Mouse (Mus musculus) spleen, postnatal 10 days (tissue): ENCODE measurements around the gene Olfr633.
"Not testable (repeated sequence)": the region's sequence is repeated elsewhere in the genome, so short reads cannot be mapped to it uniquely, and the experiment has no call there.

Source experiments
- DNase-seq, 2 experiments: peaks; one replicate each; pipeline ENCODE4 v3.0.0; 2021 to 2022; ENCODE audit warnings: low spot score in 2 of 2

Olfr633 gene

DNA sequence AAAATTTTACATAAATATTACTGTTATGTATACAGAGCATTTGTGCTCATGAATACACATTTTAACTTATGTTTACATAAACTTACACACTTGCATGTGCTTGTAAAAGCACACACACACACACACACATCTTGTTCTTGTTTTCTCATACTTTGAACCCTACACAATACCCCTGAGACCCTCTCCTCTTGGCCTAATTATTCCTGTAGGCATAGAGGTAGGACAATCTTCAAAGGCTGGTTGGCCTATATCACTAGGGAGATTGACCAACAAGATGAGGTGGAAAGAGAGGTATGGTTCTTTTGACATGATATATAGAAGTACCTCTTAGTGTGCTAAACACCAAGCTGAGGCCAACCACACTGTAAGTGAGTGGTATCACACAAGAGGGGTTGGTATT lies at the start of gene Olfr633:
Gene Olfr633 (plus strand): TSS at position 301 of the 400 bp plus-strand sequence.
- DNase-seq: no peak

DNA sequence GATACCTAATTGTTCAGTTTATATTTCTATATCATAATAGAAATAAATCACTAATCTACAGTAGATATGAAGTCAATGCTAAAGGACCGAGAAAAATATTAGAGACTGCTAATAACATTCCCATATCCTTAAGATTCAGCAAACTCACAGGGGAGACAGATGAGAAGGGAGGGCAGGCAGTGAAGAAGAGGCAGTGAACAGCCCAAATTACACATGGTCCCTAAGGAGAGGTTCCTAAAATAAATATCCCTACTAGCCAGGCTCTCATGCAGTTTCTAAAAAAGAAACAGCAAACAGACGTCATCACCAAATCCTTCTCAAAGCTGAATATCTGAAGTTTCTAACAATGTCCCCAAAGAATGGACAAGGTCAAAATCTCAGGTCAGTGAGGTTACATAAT lies 41.0 kb upstream of the Olfr633 start, which contains the start of gene Olfr65:
Gene Olfr65 (plus strand): TSS at position 301 of the 400 bp plus-strand sequence.
- DNase-seq: no peak

DNA sequence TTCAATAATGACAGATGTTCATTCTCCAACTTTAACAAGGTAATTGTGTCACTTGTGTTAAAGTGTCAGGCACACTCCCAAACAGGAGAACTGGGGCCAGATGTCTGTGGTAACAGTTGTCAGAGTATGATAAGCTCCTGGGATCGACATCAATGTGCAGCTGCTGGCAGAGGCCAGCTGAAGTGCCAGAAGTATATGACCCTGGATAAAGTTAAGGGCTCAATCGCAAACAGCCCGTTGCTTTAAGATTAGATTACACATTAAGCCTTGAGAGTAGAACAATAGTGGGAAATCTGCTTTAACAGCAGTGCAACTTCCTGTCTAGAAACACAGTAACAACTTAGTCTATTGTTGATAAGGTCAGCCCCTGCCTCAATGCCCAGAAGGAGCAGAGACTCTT lies 34.2 kb upstream of the Olfr633 start:
- DNase-seq: peak in 1 of 2 experiments; percentile 60

DNA sequence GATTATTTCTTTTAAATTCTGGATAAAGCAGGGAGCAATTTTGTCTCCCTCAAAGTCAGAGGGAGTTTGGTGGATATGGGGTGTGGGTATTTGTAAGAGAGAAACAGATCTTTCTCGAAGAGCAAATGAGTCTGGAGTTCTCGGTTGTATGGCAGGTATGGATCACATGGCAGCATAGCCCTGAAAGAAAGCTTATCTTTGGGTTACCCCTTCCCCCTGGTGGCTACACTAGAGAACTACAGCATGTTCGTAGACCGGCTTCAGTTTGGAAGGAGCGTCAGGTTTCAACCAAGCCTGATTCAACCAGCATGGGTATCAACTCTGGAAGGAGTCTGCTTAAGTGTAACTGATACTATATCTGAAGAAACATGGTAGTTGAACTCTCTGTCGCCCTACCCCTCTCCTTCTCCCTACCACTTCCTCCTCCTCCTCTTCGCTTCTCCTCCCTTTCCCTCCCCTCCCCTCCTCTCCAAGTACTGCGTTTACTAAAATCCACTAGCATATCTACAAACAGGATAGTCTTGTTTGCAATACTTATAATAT lies 31.2 kb upstream of the Olfr633 start:
- peak in 1 of 2 experiments; percentile 57 for DNase-seq

DNA sequence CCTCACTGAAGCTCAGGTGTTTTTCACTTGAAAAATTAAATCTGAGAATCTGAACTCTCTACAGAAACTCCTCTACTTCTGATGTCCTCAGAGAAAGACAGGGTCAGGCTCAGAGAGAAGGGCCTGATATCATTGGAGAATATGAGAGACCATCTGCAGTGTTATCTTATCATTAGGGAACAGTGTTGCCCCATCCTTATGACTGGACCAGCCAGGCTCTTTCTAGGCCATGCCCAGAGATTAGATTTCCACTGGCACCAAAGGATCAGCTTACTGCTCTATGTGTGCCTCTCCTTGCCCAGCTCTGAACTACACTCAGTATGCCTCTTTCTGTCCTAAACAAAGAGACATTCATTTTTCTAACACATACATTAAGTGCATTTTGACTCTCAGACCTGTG lies 28.9 kb upstream of the Olfr633 start:
- DNase-seq: no peak

DNA sequence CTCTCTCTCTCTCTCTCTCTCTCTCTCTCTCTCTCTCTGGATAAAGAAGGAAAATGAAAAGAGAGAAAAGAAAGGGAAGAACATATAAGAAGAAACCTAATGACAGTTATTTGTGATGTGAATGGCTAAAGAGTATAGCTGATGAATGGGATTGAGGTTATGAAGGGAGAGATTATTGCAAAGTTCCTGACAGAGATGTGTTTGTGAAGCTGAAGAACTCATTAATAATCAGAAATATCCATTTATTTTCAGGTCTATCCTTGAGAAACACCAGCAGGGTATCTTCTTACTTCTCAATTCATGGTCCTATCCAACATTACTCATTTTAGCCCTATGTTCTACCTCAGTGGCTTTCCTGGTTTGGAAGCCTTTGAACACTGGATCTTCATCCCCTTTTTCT lies 15.7 kb upstream of the Olfr633 start, which contains the start of gene Olfr631:
Gene Olfr631 (plus strand): TSS at position 301 of the 400 bp plus-strand sequence.
- no peak for DNase-seq

DNA sequence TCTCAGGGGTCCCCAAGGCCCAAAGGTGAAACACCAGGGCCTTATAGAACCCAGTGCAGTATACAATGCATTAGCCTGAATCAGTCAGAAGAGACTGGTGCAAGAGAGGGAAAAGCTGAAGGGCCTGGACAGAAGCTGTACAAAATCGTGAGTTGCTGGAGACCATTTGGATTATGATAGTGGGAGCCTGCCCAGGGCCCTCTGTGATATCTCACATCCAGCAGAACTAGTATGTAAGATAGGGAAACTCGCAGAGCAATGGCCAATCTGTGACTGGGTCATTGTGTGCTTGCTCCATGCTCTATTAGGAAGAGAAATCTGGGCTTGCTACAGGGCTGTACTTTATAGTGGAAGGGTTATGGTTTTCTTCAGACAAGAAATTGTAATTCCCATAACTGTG lies 10.0 kb upstream of the Olfr633 start, which contains the start of gene Olfr632:
Gene Olfr632 (plus strand): TSS at position 84 of the 400 bp plus-strand sequence.
- DNase-seq: no peak

DNA sequence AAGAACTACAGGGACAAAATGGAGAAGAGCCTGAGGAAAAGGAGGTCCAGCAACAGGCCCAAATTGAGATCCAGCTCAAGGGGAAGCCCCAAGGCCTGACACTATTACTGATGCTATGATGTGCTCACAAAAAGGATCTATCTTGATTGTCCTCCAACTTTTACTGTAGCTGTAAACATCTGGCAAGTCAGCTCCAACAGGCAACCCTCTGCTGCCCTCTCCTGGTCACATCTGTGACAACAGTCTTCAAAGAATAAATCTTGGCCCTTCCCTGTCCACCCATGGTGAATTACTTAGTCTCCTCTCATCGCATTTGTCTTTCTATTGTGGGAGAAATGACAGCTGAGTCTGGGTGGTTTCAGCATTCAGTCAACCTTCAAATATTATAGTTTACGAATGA lies 1.5 kb upstream of the Olfr633 start:
- DNase-seq: peak; percentile 52 to 77

DNA sequence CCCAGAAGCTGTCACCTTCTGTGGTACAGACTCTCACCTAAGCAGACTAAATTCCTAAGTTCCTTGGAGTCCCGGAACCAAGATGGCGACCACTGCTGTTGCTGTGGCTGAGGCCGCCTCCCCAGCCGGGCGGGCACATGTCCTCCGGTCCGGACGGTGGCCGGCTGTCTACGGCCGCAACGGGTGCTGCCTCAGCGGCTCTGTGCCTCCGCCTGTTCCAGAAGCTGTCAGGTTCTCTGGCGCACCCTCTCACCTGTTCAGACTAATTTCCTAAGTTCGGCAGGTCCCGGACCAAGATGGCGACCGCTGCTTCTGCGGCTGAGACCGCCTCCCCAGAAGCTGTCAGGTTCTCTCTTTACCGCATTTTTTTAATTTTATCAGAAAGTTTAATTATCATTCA lies 22.6 kb downstream of the Olfr633 start:
- not testable (repeated sequence) for DNase-seq

DNA sequence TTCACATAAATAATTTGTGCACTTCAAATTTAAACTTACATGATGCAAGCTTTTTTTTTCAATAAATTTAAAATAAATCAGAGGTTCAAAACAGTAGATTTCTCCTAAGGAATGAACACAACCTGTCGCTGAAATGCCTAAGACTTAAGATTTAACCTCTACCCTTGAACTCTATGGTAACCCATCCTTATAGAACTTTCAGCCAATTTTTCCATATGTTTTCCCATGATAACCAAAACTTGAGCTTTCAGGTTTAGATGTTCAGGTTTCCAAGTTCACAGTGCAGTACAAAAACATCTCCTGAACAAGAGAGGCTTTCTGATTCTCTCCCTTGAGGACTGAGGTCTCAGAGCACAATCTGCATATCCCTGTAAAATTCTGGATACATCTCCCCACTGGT lies 26.6 kb downstream of the Olfr633 start, which contains the start of gene Olfr635:
Gene Olfr635 (plus strand): TSS at position 301 of the 400 bp plus-strand sequence.
- DNase-seq: no peak

DNA sequence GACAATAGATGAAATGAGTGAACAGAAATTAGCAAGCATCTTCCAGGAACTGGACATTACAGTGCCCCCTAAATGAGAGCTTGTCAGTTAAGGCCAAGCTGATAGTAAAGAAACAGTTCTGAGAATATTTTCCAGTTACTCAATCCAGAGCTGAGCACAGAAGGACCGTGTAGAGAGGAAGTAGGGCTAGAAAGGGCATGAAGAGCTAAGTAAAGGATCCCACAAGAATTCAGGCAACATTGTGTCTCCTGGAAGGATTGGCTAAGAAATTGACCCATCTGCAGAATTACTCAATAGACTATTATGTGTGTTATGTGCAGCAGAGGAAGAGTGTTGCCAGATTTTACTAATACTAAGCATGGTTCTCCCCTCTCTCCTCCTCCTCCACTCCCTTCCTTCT lies 27.5 kb downstream of the Olfr633 start:
- DNase-seq: no peak

DNA sequence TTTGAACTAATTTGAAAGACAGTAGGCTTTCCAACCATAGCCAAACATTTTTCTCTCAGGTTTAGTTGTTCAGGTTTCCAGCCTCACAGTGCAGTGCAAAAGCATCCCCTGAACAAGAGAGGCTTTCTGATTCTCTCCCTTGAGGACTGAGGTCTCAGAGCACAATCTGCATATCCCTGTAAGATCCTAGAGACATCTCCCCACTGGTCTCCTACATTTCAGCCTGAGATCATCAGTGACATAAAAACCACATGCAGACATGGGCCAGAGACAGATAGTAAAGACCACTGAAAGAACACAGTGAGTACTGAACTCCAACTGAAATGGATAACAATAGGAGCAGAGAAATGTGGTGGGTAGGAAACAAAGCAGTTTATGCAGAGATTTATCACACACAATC lies 54.2 kb downstream of the Olfr633 start, which contains the start of gene Olfr638:
Gene Olfr638 (plus strand): TSS at position 301 of the 400 bp plus-strand sequence.
- DNase-seq: no peak
